Mouse (Mus musculus): ENCODE results near the gene Gnai1.

GRCm38 (mm10) chr5:18282095-18282494 lies 78.1 kb downstream of the Gnai1 start:
- TF ChIP-seq POLR2A (IDR thresholded peaks at IDR 0.05; ENCODE audit: insufficient read depth, low read depth, low read length) = no peak
- TF ChIP-seq CTCF (IDR thresholded peaks at IDR 0.05; ENCODE audit: insufficient read depth, low read depth, low read length) = no peak

Measured in olfactory bulb, adult 2 months (tissue).